Mouse (Mus musculus): ENCODE measurements around the gene H3f3b. TPM values are rescaled to one million over a fixed set of nuclear protein-coding genes. Genes with fewer than 3 reads are reported as not detected.
A peak's percentile ranks its signal among the peaks of the same experiment; 100 is the strongest.
"Not testable (repeated sequence)": the region's sequence is repeated elsewhere in the genome, so short reads cannot be mapped to it uniquely, and the experiment has no call there.

The H3f3b gene
- polyA plus RNA-seq, 1 experiment from 2014 or later = 1,985 TPM

- peak; percentile 85 for DNase-seq (ENCODE audit: low spot score)
- H3K9me3 ChIP-seq (replicated peaks) = no peaks in the 10 kb centered on the region
- under 1% methylated on average over 57 of the region's 57 CpGs for WGBS
- H3K27ac ChIP-seq = peak overlapping the region; percentile 99
- peak overlapping the region; percentile 96 for H3K4me3 ChIP-seq
- peaks cover 33% of the 10 kb centered on the region for H3K36me3 ChIP-seq
- H3K27me3 ChIP-seq (ENCODE audit: low read depth, poor library complexity, severe bottlenecking) = no peaks in the 10 kb centered on the region
- H3K4me1 ChIP-seq = peaks cover 7% of the 10 kb centered on the region
These were observed 3.9 kb downstream of the H3f3b start for GRCm38 (mm10) chr11:116023771-116024355.

DNA sequence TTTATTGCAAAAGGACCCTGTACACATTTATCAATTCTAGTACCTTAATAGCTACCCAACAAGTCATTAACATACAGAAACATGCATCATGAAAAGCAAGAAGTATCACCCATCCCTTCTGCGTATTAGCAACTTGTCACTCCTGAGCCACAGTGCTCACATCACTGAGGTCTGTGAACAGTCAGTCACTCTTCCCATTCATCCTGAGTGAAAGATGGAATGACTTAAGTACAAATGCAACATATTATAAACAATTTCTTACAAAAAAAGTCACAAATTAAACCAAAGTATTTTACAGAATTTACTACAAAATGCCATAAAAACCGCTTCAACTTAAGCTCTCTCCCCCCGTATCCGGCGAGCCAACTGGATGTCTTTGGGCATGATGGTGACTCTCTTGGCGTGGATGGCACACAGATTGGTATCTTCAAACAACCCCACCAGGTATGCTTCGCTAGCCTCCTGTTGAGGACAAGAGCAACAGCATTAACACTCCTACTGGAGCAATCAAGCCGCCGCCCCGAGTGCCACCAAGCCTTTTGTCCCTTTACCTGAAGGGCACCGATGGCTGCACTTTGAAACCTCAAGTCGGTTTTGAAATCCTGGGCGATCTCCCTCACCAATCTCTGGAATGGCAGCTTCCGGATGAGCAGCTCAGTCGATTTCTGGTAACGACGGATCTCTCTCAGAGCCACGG, 4.5 kb downstream of the H3f3b start:
- peak overlapping the region; percentile 96 for H3K4me3 ChIP-seq
- not testable (repeated sequence) for H3K9me3 ChIP-seq (replicated peaks); H3K27me3 ChIP-seq (ENCODE audit: low read depth, poor library complexity, severe bottlenecking); H3K4me1 ChIP-seq
- peaks cover 33% of the 10 kb centered on the region for H3K36me3 ChIP-seq
- peak; percentile 49 for DNase-seq (ENCODE audit: low spot score)
- peak overlapping the region; percentile 99 for H3K27ac ChIP-seq
- 11% methylated on average over 18 of the region's 18 CpGs for WGBS

- Histone ChIP-seq H3K27me3 (ENCODE audit: low read depth, poor library complexity, severe bottlenecking) (no peaks in the 10 kb centered on the region), H3K36me3 (peaks cover 33% of the 10 kb centered on the region), H3K9me3 (replicated peaks) (no peaks in the 10 kb centered on the region), H3K4me1 (peaks cover 9% of the 10 kb centered on the region), H3K4me3 (peak overlapping the region; percentile 44), H3K27ac (no peak overlapping the region)
- DNase-seq (ENCODE audit: low spot score) = no peak
- WGBS = 88% methylated on average over 4 of the region's 4 CpGs
These were observed 5.4 kb downstream of the H3f3b start for GRCm38 (mm10) chr11:116022256-116022780.

DNA sequence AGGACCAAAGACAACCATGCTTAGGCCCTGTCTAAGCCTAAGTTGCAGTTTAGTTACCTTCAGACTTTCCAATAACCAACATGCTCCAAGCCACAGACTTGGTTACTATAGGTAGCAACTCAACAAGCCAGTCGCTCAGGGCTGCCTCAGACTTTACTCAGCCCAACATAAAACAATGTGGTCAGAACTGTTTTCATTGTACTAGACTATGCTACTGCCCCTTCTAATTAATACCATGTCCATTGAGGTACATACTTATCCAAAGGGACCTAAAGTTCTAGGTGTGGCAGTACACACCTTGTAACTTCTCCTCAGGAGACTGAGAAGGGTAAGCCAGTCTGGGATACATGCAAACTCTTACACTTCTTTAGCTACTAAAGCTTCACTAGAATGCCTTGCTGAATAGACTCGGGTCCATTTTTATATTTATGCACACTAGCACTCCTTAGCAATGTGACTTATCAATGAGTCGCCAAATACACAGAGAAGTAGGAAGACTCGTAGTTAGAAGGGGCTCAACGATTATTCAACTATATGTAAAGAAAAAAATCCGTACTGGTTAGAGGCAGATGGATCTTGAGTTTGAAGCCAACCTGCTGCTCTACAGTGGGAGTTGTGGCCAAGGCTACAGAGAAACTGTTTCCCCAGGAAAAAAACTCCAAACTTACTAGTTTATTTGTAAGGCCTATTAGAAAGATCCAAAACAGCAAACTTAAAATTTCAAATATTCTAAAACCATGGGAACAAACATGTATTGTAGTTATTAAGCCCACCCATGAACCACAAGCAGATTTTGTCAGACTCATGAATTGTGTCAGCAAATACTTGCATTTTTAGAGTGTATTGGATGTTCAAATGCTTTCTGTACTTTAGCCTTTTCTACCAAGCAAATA, 6.2 kb downstream of the H3f3b start:
- WGBS = 89% methylated on average over 6 of the region's 6 CpGs
- no peak for DNase-seq (ENCODE audit: low spot score)
- Histone ChIP-seq H3K27ac (no peak overlapping the region), H3K36me3 (peaks cover 33% of the 10 kb centered on the region), H3K4me3 (peak overlapping the region; percentile 44), H3K9me3 (replicated peaks) (no peaks in the 10 kb centered on the region), H3K27me3 (ENCODE audit: low read depth, poor library complexity, severe bottlenecking) (no peaks in the 10 kb centered on the region), H3K4me1 (peaks cover 9% of the 10 kb centered on the region)

DNA sequence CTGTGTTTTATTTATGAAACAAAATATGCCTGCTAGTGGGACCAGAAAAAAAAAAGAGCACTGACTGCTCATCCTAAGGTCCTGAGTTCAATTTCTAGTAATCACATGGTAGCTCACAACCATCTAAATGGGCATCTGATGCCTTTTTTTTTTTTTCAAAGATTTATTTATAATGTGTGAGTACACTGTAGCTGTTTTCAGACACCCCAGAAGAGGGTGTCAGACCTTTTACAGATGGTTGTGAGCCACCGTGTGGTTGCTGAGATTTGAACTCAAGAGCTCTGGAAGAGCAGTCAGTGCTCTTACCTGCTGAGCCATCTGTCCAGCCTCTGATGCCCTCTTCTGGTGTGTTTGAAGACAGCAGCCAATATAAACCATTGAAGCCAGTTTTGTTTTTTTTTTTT, 7.2 kb downstream of the H3f3b start:
- Histone ChIP-seq H3K4me1 (peaks cover 9% of the 10 kb centered on the region), H3K27ac (no peak overlapping the region), H3K9me3 (replicated peaks) (no peaks in the 10 kb centered on the region), H3K4me3 (no peak overlapping the region), H3K27me3 (ENCODE audit: low read depth, poor library complexity, severe bottlenecking) (no peaks in the 10 kb centered on the region), H3K36me3 (peaks cover 33% of the 10 kb centered on the region)
- DNase-seq (ENCODE audit: low spot score) = no peak
- WGBS = 58% methylated on average over 1 of the region's 1 CpGs

- Histone ChIP-seq H3K4me1 (peaks cover 10% of the 10 kb centered on the region), H3K27ac (no peak overlapping the region), H3K27me3 (ENCODE audit: low read depth, poor library complexity, severe bottlenecking) (no peaks in the 10 kb centered on the region), H3K9me3 (replicated peaks) (no peaks in the 10 kb centered on the region), H3K36me3 (peaks cover 33% of the 10 kb centered on the region), H3K4me3 (no peak overlapping the region)
- 92% methylated on average over 2 of the region's 2 CpGs for WGBS
- peak; percentile 52 for DNase-seq (ENCODE audit: low spot score)
These were observed 7.8 kb downstream of the H3f3b start for GRCm38 (mm10) chr11:116019976-116020411.

DNA sequence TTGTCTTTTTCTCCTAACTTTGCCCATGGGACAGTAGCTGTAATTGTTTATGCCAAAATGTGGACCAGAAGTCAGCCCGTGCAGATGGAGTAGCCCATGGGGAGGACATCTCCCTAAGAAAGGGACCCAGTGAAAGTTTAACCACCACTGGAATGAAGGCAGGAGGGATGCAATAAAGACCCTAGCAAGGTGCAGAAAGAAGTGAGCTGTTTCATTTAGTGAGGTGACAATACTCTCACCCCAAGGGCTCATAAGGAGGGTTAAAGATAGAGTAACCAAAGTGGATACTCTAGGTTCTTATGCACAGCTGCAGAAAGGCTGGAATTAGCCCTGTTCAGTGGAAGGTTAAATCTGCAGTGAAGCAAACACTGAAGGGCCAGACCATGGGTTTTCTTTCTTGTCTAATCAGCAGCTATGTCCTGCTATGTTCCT, 8.4 kb downstream of the H3f3b start:
- H3K27ac ChIP-seq = no peak overlapping the region
- H3K4me1 ChIP-seq = peaks cover 13% of the 10 kb centered on the region
- 68% methylated on average over 1 of the region's 1 CpGs for WGBS

DNA sequence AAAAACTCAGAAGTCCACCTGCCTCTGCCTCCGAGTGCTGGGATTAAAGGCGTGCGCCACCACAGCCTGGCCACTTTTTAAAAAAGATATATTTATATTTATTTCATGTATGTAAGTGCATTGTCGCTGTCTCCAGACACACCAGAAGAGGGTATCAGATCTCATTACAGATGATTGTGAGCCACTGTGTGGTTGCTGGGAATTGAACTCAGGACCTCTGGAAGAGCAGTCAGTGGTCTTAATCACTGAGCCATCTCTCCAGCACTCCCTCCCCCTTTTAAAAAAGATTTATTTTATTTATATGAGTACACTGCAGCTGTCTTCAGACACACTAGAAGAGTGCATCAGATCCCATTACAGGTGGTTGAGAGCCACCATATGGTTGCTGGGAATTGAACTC, 8.9 kb downstream of the H3f3b start:
- WGBS = 90% methylated on average over 4 of the region's 4 CpGs
- H3K4me3 ChIP-seq; H3K27me3 ChIP-seq (ENCODE audit: low read depth, poor library complexity, severe bottlenecking); DNase-seq (ENCODE audit: low spot score); H3K27ac ChIP-seq; H3K9me3 ChIP-seq (replicated peaks): not testable (repeated sequence)
- Histone ChIP-seq H3K36me3 (peaks cover 32% of the 10 kb centered on the region), H3K4me1 (peaks cover 13% of the 10 kb centered on the region)

More for the DNA sequence above, 8.4 kb downstream of the H3f3b start:
- Histone ChIP-seq H3K36me3 (peaks cover 33% of the 10 kb centered on the region), H3K27me3 (ENCODE audit: low read depth, poor library complexity, severe bottlenecking) (no peaks in the 10 kb centered on the region), H3K4me3 (no peak overlapping the region), H3K9me3 (replicated peaks) (no peaks in the 10 kb centered on the region)
- no peak for DNase-seq (ENCODE audit: low spot score)

DNA sequence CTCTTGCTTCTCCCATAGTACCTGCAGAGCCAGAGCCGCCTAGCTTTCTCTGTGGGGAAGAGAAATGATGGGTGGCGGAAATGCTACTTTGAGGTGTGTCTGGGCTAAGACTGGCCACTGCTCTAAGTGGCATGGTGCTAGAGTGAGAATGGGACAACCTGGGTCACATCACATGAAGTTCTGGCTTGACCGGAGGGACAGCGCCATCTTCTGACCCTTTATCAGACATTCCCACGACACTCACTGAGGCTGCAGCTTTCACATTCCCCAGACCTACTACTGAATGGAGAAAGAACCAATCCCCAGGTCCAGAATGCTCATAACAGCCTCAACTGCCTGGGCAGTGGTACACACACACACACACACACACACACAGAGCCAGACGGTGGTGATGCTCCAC, 9.7 kb downstream of the H3f3b start:
- Histone ChIP-seq H3K4me1 (peaks cover 15% of the 10 kb centered on the region), H3K9me3 (replicated peaks) (no peaks in the 10 kb centered on the region), H3K27me3 (ENCODE audit: low read depth, poor library complexity, severe bottlenecking) (no peaks in the 10 kb centered on the region), H3K27ac (no peak overlapping the region), H3K4me3 (no peak overlapping the region), H3K36me3 (peaks cover 25% of the 10 kb centered on the region)
- 28% methylated on average over 6 of the region's 6 CpGs for WGBS
- peak; percentile 57 for DNase-seq (ENCODE audit: low spot score)

DNA sequence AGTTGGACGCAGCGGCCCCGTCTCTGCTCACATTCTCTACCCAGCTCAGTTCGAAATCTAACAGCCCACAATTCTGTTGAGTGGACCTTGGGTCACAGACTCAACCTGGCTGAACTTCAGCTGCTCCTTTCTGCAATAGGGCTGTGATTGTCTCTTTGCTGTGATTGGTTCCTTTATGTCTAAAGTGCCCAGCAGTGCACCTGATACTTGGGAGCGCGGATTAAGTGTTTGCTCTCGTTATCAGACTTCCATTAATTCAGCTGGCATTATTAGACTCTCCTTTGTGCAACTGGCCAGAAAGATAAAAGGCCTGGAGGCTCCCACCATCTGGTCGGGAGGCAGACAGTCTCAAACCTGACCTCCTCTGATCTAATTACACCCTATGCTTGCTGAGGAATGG, 12.9 kb downstream of the H3f3b start:
- DNase-seq (ENCODE audit: low spot score) = no peak
- no peaks in the 10 kb centered on the region for H3K9me3 ChIP-seq (replicated peaks)
- no peak overlapping the region for H3K4me3 ChIP-seq
- peaks cover 12% of the 10 kb centered on the region for H3K36me3 ChIP-seq
- H3K27me3 ChIP-seq (ENCODE audit: low read depth, poor library complexity, severe bottlenecking) = no peaks in the 10 kb centered on the region
- WGBS = 71% methylated on average over 8 of the region's 8 CpGs
- no peak overlapping the region for H3K27ac ChIP-seq
- peaks cover 37% of the 10 kb centered on the region for H3K4me1 ChIP-seq

DNA sequence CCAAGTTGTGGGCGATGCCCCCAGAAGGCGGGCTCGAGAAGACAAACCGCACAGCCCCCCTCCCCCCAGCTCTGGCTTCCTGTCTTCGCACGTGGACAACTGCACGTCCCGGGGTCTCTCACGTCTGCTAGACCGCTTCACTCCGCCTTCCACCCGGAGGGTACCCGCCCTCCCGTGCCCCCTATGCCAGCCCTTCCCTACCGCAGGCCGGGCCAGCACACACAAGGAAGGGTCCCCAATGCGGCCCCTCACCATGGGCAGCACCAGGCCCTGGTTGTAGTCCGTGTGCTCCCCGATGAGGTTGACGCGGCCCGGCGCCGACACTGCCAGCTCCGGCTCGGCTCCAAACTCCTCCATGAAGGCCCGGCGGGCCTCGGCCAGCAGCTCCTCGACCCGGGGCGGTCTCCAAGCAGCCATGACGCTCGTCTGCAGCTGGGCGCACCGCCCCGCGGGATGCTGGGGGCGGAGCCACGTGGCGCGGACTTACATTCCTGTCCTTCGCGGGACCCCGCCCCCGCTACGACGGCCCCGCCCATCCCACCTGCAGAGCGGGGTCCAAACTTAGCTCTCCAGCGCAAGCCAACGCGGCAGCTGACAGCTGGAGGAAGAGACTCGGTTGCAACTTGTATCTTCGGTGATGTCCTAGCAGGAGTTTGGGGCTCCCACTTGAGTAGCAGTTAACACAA, 15.4 kb downstream of the H3f3b start, which contains the start of gene Galk1:
Galk1 (minus strand) TSS at position 458 of the 686 bp plus-strand sequence.
- Histone ChIP-seq H3K9me3 (replicated peaks) (no peaks in the 10 kb centered on the region), H3K36me3 (peaks cover 34% of the 10 kb centered on the region), H3K27me3 (ENCODE audit: low read depth, poor library complexity, severe bottlenecking) (no peaks in the 10 kb centered on the region), H3K4me1 (peaks cover 44% of the 10 kb centered on the region), H3K4me3 (peak within 1 kb of the TSS; percentile 73), H3K27ac (peak within 1 kb of the TSS; percentile 94)
- peak; percentile 94 for DNase-seq (ENCODE audit: low spot score)
- WGBS = under 1% methylated on average over 55 of the region's 55 CpGs

- Histone ChIP-seq H3K9me3 (replicated peaks) (no peaks in the 10 kb centered on the region), H3K36me3 (peaks cover 42% of the 10 kb centered on the region), H3K4me3 (peak overlapping the region; percentile 73), H3K27me3 (ENCODE audit: low read depth, poor library complexity, severe bottlenecking) (no peaks in the 10 kb centered on the region), H3K4me1 (peaks cover 49% of the 10 kb centered on the region), H3K27ac (peak overlapping the region; percentile 94)
- WGBS = 23% methylated on average over 14 of the region's 14 CpGs
- DNase-seq (ENCODE audit: low spot score) = no peak
These were observed 16.1 kb downstream of the H3f3b start for GRCm38 (mm10) chr11:116011529-116012261.
